Mouse (Mus musculus) gastrocnemius, postnatal 4 days (tissue): ENCODE results near the gene Pcdh9. TPM values are rescaled to one million over a fixed set of nuclear protein-coding genes. Genes with fewer than 3 reads are reported as not detected.

Source experiments
- DNase-seq, 2 experiments: peaks; one replicate each; pipeline ENCODE4 v3.0.0; 2021 to 2022; ENCODE audit warnings: low spot score in 2 of 2, mixed read lengths in 2 of 2
- long read RNA-seq, 2 experiments: library from polyadenylated mRNA; stranded (forward); transcript quantifications; one replicate each; pipeline ENCODE4 v2.0.0; 2021
- total RNA-seq, 2 experiments: library from RNA; stranded (reverse); gene quantifications; 2 replicates each; pipeline ENCODE4 v1.2.3; 2021

Pcdh9 gene
- 1 to 10 TPM; 3.7 to 4.8 TPM for total RNA-seq
- long read RNA-seq, experiment 1, partial matches to known transcripts: 0 of 1 reads
- long read RNA-seq, experiment 1, other reads (novel, unspliced or antisense): 1 of 1 reads
- long read RNA-seq, experiment 2: 0 reads

GRCm38 (mm10) chr14:93890519-93891370 lies at the start of gene Pcdh9:
Gene Pcdh9, minus strand, starts transcription at chr14:93890679.
- DNase-seq: peak; percentile 70 to 88

GRCm38 (mm10) chr14:93906928-93907327 lies 16.4 kb upstream of the Pcdh9 start:
- no peak for DNase-seq

DNA sequence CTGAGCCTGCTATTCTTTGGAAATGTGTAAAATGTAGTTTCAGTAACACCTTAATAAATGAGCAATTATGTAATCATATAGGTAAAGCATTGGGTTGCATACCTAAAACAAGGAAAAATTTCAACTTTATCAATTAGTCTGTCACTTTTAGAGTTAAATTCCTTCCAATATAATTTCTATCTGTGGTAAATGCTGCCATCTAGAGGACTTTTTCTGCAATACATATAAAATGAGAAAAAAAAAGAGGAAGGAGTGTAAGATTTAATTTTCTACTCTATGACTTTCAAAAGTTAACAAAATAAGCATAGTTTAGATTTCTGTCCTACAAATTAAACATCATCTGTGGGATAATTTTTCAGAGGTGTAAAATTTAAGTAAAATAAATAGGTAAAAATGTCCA lies 8.1 kb upstream of the Pcdh9 start:
- no peak for DNase-seq

- no peak for DNase-seq
Measured at GRCm38 (mm10) chr14:93895131-93895530, 4.7 kb upstream of the Pcdh9 start.

GRCm38 (mm10) chr14:93891371-93891746 lies 880 bp upstream of the Pcdh9 start:
- peak in 1 of 2 experiments; percentile 13 for DNase-seq

- no peak for DNase-seq
Measured at GRCm38 (mm10) chr14:93889839-93890518, 500 bp downstream of the Pcdh9 start.

DNA sequence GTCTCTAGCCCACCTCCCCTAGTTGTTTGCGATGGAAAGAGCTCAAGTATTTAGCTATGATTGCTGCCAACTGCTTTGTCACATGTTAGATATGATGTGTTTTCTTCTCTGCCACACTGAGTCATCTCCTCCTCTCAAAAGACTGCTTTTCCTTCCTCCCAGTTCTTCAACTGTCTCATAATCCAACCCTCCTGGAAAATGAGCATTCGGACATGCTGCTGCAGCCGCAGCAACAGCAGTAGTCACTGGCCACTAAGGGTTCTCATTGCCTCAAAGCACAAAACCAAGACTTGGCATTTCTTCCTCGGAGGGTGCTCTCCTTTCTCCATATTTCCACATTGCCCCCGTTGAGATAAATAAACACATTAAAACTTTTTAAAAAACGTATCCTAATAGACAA lies 1.2 kb downstream of the Pcdh9 start:
- no peak for DNase-seq

GRCm38 (mm10) chr14:93888346-93888745 lies 2.1 kb downstream of the Pcdh9 start:
- DNase-seq: no peak

DNA sequence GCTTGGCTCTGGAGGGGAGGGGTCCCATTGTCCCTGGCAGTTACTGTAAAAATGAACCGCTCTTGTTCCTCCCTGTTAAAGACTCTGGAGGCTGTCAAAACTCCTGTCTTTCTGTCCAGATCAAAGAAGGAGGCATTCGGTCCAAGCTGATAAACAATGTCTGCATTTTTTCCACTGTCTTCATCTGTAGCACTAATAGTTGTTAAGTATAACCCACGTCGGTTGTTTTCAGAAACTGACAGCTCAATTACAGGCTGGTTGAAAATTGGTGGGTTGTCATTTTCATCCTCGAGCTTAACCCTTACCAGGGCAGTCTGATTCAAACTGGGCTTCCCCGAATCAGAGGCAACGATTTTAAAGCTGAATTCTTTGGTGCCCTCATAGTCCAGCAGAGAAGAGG lies 3.4 kb downstream of the Pcdh9 start:
- no peak for DNase-seq

DNA sequence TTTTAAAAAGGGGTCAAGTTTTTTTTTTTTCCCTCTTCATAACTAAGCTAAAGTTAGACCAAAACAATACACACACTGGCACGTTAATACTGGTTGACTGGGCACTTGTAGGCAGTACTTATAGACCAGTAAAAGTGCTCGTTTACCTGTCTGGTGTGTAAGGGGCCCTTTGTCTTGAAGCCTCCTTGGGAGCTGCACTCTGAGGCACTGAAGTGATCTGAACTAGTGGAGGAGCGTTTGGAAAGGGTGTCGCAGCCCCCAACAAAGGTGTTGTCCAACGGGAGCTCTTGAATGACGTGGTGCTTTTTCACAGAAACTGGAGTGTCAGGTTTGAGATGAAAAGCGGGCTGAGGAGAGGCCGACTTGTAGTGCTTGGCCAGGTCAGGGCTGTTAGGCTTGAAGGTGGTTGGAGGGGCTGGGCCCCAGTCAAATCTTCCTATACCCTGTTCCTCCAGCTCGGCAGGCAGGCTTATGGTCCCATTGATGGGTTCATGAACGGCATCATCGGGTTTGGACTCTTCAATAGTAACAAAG lies 4.9 kb downstream of the Pcdh9 start:
- no peak for DNase-seq

GRCm38 (mm10) chr14:93884467-93884866 lies 6.0 kb downstream of the Pcdh9 start:
- DNase-seq: peak; percentile 43 to 58

DNA sequence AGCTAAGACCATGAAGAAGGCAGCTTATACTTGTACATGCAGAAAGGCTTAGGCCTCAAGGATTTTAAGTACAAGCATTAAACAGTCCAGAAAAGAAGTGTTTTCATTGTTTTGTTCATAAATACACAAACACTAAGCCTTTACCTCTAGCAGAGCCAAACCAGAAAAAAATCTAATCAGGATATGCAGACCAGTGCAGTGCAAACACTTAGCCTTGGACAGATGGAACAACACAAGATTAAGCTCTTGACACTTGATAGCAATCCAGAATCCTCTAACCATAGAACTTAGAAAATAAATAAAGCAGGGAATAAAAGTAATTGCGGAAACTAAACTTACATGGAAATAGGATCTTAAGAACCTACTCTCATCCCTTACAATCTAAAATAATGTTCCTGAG lies 10.4 kb downstream of the Pcdh9 start:
- no peak for DNase-seq

GRCm38 (mm10) chr14:93875968-93876367 lies 14.5 kb downstream of the Pcdh9 start:
- DNase-seq: no peak

DNA sequence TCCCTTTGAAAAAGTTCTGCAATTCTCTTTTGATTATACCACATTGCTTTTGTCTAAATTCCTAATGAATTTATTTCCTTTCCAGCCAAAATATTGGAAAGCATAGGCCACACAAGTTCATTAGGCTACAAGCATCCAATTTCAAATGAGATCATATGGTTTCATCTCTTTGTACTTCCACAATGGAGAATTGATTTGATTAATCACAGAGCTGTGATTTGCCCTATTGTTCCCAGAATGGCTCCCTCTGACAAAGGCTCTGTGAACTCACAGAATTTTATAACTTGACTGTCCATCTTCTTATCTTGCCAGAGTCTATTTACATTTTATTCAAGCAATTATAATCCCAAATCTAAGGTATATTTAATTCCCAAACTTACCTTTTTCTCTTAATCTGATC lies 22.3 kb downstream of the Pcdh9 start:
- DNase-seq: no peak

- no peak for DNase-seq
Measured at GRCm38 (mm10) chr14:93858069-93858468, 32.4 kb downstream of the Pcdh9 start.

- DNase-seq: no peak
Measured at GRCm38 (mm10) chr14:93846091-93846677, 44.3 kb downstream of the Pcdh9 start.

DNA sequence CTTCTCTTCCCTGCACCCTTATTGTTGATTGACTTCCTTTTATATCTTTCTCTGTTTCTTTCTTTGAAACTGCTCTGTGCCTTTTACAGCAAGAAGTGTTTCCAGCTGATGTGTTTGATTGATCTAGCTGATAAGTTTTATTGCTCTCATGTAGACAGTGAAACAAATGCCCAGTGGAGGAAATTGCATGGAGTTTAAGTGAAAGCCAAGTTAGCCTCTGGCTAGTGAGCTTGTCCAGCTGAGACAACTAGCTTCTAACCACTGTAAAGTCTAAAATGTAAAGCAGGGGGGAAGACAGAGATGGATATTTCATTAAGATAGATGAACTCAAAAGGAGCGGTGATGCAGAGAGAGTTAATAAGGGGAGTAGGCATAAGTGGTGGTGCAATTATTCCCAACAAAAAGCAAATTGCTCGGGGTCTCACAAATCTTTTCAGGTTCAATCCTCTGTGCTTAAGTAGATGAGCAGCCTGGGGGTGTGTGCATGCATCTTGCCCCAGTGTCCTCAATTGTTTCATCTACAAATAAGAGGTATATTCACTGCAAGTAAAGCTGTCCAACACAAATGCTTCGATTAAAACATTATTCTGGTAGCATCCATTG lies 47.7 kb downstream of the Pcdh9 start:
- DNase-seq: no peak

DNA sequence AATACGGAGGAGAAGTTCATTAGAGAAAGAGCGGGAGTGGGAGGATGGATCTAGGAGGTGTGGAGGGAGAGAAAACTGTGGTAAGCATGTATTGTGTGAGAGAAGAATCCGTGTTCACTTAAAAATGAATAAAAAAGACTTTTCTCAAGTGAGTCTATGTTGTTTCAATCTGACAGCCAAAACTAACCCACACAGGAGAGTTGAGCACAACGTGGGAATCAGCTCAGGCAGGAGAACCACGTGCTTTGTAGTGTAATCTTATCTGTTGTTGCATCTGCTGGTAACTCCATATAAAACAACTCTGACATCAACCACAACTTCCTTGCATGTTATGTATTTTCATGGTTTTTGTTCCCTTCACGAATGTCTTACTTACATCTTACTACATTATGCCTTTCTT lies 58.0 kb downstream of the Pcdh9 start:
- DNase-seq: no peak

DNA sequence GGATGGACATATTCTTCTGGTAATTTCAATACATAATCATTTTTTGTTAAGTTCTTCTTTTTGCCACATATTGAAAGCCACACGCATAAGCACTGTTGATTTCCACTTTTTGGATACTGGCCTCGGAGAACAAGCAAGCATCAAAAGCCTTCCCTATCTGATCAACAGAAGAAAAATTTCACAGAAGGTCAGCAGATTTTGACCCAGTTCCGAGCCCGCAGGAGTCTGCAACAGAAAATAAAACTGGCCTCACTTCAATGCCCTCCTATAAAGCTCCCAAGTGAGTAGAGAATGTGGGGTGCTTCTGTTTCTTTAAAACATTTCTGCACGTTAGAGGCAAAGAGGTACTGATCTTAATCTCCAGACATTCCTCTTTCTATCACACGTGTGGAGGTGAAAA lies 63.3 kb downstream of the Pcdh9 start:
- DNase-seq: no peak

DNA sequence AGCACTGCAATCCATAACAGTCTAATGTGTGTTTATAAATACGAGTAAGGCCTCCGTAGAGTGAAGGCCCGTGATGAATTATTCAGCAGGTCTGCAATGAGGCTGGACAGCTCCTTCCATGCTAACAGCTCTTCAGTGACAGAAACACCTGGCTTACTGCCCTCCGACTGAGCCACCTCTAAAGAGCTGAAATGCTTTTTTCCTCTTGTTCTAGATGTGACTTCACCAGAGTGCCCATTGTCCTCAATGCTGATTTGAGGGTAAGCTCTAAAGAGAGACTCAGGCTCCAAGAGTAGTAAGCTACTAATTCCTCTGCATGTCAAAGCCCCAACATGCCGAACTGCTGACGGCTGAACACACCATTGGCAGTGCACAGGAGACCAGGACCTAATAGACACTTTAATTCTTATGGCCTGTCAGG lies 64.4 kb downstream of the Pcdh9 start:
- no peak for DNase-seq

- no peak for DNase-seq
Measured at GRCm38 (mm10) chr14:93818845-93819244, 71.6 kb downstream of the Pcdh9 start.
